Mouse (Mus musculus): ENCODE measurements around the gene Slc25a45.
"Not testable (repeated sequence)": the region's sequence is repeated elsewhere in the genome, so short reads cannot be mapped to it uniquely, and the experiment has no call there.

Gene Slc25a45

DNA sequence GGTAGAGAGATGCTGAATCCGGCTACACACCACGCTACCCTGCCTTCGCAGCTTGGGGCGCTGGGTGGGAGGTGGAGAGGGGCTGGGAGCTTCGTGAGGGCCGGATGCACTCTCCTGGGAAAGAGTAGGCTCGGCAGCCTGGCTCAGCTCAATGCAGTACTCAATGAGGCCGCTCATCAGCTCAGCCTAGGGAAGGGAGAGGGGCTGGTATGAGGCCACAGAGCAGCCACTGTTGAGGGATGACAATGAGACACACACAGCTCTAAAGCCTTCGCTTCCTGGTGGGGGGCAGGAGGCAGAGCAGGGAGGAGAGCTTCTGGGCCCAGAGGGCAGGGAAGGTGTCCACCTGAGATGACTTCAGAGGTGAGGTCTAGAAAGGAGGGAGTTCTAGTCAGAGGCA lies 21.0 kb upstream of the Slc25a45 start:
- no peak for DNase-seq (ENCODE audit: low spot score in 2 of 2)

DNA sequence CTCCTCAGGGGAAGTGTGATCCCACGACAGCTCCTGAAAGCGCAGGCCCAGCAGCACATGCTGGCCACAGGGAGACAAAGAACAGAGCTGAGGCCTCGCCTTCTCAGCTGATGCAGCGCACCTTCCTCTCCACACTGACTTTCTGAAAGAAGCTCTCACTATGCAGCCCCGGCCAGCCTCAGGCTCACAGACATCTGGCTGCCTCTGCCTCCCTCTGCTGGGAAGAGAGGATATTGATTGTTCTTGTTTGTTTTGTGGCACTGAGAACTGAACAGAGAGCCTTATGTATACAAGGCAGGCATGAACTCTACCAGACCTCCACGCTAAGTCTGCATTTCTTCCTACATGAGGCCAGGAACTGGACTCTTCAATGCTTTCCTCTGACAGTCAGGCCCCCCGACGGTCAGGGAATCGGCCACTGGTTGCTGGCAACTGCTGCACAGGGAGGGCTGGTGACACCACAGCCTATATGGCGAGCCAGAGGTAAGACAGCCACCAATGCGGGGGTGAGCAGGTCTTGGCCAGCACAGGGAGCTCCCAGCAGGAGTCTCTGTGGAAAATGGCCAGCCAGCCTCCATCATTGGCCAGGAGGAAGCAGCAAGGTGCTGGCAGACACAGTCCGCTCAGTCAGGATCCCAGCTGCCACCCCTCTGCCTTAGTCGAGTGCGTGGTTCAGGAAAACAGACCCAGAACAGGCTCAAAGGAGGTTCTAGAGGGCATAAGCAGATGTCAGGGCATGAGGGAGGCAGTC lies 15.1 kb upstream of the Slc25a45 start:
- no peak for DNase-seq (ENCODE audit: low spot score in 2 of 2)

DNA sequence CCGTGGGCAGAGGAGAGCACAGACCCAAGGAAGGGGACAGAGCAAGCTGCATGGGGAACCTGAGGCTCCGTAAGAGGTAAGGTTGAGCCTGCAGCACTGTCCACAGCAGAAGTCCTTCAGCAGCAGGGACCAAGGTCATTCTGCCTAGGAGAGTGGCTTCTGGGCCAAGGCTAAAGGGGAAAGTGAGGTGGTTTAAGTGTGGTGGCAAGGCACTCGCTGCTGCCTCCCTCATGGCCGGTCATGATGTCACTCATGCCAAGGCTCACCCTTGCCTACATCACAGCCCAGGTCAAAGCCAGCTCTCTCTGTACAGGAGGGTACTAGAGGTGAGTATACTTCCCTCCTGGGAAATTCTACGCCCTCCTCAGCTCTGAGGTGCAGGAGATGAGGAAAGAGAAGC lies 13.8 kb upstream of the Slc25a45 start:
- no peak for DNase-seq (ENCODE audit: low spot score in 2 of 2)

DNA sequence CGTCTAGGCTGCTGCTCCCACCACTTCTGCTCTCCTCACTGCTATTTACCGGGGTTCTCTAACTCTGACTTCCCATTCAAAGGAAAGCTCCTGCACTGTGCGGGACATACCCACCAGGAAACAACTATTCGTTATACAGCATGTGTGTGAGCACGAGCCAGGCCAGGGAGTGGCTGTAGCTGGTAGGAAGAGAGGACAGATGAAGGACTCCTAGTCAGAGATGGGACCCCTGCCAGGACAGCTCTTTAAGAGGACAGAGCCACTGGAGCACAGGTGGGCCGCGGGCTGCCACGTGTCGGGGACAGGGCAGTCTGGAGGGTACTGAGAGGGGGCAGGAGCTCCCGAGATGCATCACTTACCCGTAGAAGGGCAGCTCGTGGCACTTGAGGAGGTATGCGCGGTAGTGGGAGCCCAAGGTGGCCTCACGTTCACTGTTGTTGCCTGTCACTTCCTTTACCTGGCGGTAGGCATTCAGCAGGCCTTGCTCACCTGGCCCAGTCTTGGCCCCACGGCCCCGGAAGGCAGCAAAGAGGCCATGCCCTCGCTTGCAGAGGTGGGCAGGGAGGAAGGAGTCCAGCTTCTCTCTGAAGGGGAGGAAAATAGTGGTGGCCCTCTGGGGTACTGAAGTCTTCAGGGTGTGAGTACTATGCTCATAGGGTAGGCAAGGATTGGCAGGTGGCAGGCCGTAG lies 12.8 kb upstream of the Slc25a45 start:
- DNase-seq (ENCODE audit: low spot score in 2 of 2) = no peak

DNA sequence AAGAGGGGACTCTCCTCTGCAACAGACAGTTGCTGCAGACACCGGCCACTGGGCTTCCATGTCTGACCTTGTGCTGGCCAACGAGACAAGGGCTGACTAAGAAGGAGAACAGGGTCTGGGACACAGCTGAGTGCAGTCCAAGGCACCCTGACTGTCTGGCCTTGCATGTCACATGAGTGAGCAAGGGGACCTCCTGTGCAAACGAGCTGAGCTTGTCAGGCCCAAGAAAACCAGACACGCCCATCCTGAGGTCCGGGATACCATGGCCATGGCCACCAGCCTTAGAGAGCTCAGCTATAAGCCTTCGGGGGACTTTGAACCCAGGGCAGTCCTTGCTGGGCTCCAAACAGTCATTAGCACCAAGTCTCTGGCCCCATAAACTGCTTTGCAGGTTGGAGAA lies 9.5 kb upstream of the Slc25a45 start:
- DNase-seq (ENCODE audit: low spot score in 2 of 2) = no peak

DNA sequence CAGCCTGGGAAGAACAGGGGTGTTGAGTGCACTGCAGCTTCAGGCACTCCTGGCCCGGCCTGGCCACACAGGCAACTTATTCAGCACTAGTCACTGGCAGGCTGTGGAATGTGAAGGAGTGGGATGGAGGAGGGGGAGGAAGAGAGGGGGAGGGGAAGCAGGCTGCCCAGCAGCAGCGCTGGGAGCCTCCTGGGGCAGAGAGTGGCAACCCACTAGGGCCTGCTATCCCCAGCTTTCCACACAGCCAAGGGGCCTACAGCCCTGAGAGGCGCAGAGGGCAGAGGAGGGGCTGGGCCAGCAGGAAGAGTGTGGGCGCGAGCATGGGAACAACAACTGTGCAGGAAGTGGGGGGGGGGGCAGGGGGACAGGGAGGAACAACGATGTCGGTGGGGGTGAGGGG lies 6.3 kb upstream of the Slc25a45 start:
- no peak for DNase-seq (ENCODE audit: low spot score in 2 of 2)

DNA sequence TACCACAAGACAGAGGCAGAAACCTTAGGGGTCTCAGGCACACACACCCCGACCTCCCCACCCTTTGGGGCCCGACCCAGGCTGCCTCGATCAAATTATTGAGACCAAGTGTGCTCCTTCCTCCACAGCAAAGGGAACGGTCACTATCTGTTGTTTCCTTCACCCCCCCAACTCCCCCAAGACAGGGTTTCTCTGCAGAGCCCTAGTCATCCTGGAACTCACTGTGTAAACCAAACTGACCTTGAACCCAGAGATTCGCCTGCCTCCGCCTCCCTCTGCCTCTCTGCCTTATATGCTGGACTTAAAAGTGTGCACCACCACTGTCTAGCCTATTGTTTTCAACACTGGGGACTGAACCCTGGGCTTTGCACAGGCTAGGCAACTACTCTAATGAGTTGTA lies 5.9 kb upstream of the Slc25a45 start:
- DNase-seq (ENCODE audit: low spot score in 2 of 2) = no peak

DNA sequence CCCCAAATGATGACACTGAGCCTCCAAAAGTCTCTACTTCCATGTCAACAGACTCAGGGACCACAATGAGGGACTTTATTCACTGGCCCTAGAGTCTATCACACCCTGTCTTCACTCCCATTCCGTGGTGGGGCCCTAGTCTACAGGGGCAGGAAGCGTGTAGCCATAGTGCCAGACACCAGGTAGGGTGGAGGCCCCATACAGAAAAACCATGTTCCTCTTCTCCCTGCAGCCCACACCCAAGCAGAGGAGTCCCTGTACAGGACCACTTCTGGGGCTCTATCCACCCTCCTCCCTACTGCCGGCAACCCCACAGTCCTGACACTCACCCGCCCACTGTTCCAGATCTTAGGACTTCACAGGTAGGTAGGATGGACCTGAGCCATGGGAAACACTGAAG lies 5.1 kb upstream of the Slc25a45 start:
- no peak for DNase-seq (ENCODE audit: low spot score in 2 of 2)

DNA sequence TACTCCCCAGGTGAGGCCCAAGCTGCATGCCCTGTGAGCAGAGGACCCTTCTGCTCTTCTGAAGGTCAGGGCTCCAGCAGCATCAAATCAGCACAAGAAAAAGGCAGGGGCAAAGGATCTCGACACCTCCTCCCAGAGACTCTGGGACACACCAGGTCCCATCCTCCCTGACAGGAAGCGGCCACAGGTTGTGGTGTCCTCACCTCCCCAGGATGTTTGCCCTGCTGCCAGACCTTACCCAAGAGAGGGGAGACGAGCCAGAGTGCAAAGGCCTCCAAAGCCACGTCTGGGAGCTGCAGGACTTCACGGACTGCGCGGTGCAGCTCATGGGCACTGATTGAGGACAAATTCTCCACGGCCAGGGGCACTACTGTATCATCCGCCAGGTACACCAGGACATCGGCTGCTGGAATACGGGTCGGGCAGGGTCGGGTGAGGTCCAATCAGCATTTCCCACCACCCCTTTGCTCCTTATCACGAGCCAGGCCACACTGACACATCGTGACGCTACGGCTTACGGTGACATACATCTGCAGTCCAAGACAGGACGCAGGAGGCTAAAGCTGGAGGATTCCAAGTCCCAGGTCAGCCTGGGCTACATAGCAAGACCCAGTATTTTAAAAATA lies 4.6 kb upstream of the Slc25a45 start:
- no peak for DNase-seq (ENCODE audit: low spot score in 2 of 2)

DNA sequence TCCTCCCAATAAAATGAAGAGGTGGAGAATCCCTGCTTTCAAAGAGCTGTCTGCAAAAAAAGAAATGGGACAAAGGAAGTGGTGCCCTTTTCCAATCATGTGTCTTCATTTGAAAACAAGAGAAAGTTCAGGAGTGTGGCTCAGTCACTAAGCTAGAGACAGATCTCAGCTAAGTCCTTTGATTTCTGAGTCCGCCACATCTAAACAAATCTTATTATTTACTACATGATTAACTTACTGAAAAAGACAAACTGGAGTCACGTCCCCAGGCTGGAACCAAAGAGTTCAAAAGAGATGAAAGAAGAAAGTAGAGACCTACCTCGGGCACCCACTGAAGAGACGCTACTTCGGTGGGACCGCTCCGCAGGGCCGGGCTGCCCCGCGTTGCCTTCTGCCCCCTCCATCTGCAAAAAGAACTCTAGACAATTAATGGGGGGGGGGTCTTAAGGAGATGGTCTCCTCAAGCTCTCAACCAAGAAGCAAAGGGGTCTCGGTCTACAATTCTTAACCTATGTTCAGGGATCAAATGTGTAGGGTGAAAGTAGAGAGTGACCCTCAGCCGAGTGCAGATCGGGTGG lies 3.1 kb upstream of the Slc25a45 start:
- DNase-seq (ENCODE audit: low spot score in 2 of 2) = no peak

DNA sequence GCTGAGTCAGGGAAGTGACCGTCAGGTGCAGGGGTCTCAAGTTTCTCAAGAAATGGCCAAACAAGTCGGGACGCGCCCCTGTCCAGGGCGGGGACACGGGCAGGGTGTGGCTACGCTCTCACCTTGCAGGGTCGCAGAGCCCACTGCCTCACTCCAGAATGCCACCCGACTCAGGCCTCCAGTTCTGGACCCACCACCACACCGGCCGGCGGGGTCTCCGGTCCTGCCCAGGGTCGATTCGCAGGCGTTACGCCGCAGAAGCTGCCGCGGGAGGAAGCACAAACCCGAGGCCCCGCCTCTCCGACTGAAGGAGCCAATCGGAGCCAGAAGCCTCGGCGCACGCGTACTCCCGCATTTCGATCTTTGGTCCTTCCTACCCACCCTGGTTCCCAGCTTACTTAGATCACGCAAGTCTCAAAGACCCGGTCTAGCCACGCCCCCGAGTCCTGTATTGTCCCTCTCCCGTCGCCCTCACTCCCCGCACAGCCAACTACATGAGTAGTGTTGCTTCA lies 2.6 kb upstream of the Slc25a45 start, which contains the start of gene Frmd8:
Gene Frmd8, minus strand, starts transcription at position 306 of the 512 bp plus-strand sequence.
- peak; percentile 87 to 91 for DNase-seq (ENCODE audit: low spot score in 2 of 2)

DNA sequence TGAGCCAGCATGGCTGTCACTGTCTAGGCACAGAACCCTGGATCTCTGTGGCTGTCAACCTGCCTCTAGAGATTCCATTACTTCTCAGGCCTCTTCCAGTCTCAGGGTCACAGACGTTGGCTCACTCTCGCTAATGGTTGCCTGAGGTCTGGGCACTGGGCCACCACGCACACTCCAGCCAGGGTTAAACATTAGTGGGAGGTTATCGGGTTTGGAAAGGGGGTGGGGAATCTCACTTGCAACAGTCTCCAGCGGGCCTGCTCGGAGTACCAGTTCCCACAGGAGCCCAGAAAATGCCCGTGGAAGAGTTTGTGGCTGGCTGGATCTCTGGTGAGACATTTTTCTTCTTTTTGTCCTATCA lies 734 bp downstream of the Slc25a45 start:
- DNase-seq (ENCODE audit: low spot score in 2 of 2) = no peak

DNA sequence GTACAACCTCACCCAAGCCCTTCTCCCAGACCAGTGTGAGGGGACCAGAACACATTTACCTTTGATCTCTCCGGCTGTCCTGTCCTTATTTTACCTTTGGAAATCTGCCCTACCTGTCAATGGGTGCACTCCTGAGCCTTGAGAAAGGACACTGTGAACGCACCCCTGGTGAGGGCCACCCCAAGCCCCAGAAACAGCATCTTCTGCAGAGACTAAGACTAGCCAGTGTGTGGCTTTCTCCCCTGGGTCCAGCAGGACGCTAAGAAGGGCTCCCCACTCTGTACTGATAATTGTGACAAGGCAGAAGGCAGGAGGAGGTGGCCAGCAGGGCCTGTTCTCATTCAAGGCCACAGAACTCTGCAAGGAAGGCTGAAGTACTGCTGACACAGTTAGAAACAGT lies 1.3 kb downstream of the Slc25a45 start:
- DNase-seq (ENCODE audit: low spot score in 2 of 2) = no peak

DNA sequence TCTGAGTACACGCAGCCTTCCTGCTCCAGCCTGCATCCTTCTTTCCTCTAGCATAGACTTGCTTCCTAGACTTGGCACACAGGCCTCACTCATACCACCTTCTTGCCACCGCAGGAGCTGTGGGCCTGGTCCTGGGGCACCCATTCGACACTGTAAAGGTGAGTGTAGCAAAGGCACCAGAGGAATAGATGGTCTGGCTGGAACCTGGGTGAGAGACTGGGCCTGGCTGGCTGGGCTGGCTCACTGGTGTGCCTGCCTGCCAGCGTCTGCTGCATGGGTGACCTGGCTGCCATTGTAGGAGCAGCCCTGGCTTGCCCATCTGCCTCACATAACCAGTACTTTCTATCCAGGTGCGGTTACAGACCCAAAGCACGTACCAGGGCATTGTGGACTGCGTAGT lies 2.1 kb downstream of the Slc25a45 start:
- no peak for DNase-seq (ENCODE audit: low spot score in 2 of 2)

DNA sequence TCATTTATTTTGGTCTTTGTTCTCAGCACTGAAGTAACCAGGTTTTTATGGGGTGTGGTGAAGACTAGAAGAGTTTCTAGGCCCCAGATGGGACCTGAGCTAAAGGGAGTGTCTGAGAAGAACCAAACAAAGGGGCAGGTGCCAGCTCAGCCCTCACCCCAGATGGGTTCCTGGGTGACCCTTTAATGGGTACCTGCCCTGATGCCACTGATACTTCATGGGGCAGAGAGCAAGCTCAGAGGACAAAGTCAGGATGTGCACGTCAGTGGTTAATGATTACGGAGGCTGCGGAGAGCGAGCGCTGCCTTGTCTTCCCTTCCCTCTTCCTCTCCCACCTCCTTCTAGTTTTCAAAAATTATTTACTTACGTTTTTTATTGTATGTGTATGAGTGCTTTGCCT lies 3.5 kb downstream of the Slc25a45 start:
- DNase-seq (ENCODE audit: low spot score in 2 of 2) = no peak

DNA sequence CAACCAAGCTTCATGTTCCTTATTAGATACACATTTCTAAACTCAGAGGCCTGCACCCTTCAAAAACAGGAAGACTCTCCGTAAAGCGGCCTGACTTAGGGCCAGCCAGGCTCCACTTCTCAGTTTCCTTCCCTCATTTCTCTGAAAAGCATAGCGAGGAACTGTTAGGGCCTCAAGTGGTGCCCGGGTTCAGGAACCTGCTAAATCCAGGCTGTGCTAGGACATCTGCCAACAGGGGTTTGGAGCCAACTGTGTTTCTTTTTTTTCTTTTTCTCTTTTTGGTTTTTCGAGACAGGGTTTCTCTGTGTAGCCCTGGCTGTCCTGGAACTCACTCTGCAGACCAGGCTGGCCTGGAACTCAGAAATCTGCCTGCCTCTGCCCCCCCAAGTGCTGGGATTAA lies 4.5 kb downstream of the Slc25a45 start:
- DNase-seq (ENCODE audit: low spot score in 2 of 2) = not testable (repeated sequence)

DNA sequence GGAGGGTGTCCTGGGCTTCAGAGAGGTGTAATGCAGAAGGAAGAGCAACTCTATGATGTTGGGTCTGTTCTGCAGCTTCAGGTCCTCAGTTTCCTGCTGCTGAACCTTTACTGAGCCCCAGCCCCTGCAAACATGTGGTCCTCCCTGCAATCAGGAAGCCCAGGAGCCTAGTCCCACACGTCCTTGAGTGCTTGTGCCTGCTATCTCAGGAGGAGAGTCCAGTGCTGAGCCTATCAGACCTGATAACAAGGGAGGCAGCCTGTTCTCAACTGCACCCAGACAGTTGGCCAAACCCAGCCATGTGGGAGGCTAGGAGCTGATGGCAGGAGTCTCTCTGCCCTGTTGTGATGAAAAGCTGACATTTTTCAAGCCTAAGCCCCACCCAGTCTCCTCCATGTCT lies 6.3 kb downstream of the Slc25a45 start:
- DNase-seq (ENCODE audit: low spot score in 2 of 2) = no peak

DNA sequence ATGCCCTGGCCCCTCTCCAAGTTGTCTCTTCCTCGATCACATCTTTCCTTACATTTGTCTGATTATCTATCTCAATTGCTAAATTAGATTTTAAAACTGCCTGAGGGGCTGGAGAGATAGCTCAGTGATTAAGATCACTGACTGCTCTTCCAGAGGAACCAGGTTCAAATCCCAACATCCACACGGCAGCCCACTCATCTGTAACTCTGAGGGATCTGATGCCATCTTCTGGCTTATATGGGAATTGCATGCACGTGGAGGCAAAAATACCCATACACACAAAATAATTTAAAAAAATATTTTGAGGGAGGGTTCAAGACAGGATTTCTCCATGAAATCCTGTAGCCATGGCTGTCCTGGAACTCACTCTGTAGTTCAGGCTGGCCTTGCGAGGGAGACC lies 8.2 kb downstream of the Slc25a45 start:
- DNase-seq (ENCODE audit: low spot score in 2 of 2) = no peak

DNA sequence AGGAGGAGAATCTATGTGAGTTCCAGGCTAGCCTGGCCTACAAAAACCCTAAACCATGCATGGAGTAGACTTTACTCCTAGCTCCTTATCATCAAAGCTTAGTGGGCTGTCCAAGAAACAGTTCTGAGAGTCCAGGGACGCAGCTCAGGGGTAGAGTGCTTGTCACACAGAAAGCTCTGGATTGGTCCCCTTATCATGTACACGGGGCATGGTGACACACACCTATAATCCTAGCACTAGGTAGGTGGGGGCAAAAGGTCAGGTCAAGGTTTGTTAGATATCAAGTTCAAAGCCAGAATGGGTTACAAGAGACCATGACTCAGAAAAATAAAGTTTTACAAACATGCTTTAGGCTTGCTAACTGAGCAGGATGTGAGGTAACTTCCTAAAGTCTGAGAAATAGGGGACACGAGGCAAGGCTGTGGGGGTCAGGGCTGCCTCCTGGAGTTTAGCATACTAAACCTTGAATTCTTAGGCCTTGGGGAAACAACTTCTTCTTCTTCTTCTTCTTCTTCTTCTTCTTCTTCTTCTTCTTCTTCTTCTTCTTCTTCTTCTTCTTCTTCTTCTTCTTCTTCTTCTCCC lies 9.7 kb downstream of the Slc25a45 start:
- no peak for DNase-seq (ENCODE audit: low spot score in 2 of 2)

DNA sequence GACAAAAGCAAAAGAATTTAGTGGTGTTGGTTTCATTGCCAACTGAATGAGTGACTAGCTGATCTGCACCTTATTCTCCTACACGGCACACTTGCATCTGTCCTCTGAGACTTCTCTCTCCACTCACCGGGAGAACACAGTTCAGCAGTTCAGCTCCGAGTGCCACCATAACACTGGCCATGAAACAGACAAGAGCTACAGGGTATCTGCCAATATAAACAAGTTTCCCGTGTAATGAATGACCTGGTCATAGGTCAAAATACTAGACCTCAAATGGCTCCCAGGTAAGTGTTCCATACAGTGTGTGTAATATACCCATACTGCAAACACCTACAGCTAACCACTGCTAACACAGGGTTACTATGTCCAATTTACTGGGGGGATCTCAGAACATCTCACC lies 11.6 kb downstream of the Slc25a45 start:
- DNase-seq (ENCODE audit: low spot score in 2 of 2) = no peak

DNA sequence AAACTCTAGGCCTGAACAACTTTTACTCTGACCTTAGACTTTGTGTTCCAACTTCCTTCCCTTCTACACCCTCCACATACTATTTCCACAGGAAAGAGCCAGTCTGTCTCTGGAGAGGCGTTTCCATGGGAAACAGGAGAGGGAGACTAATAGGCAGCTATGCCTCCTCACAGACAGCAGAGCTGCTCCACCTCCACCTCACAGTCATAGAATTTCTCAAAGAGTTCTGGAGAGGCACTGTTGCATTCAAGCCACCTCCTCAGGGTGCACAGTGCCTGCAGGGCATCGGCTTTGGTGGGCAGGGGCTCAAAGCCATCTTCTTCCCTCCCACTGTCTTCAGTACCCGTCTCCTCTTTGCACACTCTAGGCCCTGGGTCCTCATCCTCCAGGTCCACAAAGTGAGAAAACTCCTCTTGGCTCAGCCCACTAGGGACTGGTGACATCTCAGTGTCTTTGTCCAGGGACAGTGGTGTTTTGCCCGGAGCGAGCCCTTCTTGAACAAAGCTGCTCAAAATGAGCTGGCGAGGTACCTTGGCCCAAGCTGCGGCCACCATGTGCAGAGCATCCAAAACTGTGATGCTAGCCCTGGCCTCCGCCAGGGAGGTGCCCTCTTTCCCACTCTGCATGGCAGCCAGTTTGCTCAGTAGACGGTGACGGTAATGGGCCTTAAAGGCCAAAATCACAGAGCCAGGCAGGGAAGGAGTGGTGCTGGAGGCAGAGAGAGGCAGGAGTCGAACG lies 14.1 kb downstream of the Slc25a45 start:
- no peak for DNase-seq (ENCODE audit: low spot score in 2 of 2)
